Mouse (Mus musculus) neural tube, embryonic 14.5 days (tissue): ENCODE data around the gene Rfx2. TPM values are rescaled to one million over a fixed set of nuclear protein-coding genes. Genes with fewer than 3 reads are reported as not detected.

ENCODE experiments used
- ATAC-seq: fragments of 200-750 bp; cut with Nextera tagmentation; 2 replicates; pipeline ENCODE4 v1.8.0; 2017; ENCODE audit warnings: low read depth, mild to moderate bottlenecking, moderate TSS enrichment, moderate library complexity
- H3K27ac ChIP-seq: fragments of 300-500 bp; sonication (generic); 2 replicates; pipeline ENCODE4 v1.5.1; 2014; ENCODE audit warnings: low read depth, mild to moderate bottlenecking, control low read depth, low read length, moderate library complexity, mixed read lengths
- H3K27me3 ChIP-seq: fragments of 300-500 bp; sonication (generic); 2 replicates; pipeline ENCODE4 v1.6.1; 2014; ENCODE audit warnings: low read length; ENCODE audit not compliant: control insufficient read depth, insufficient read depth
- H3K36me3 ChIP-seq: fragments of 300-500 bp; sonication (generic); 2 replicates; pipeline ENCODE4 v1.6.1; 2014; ENCODE audit warnings: low read length, mixed read lengths; ENCODE audit not compliant: control insufficient read depth, insufficient read depth
- H3K4me1 ChIP-seq: fragments of 300-500 bp; sonication (generic); 2 replicates; pipeline ENCODE4 v1.6.1; 2014; ENCODE audit warnings: low read length; ENCODE audit not compliant: control insufficient read depth, insufficient read depth
- H3K4me2 ChIP-seq: fragments of 300-500 bp; sonication (generic); 2 replicates; pipeline ENCODE4 v1.6.1; 2014; ENCODE audit warnings: mild to moderate bottlenecking, low read depth, low read length, control low read depth
- H3K4me3 ChIP-seq: fragments of 300-500 bp; sonication (generic); 2 replicates; pipeline ENCODE4 v1.5.1; 2014; ENCODE audit warnings: low read depth, low read length, control low read depth, mixed read lengths
- H3K9ac ChIP-seq: fragments of 300-500 bp; sonication (generic); replicated peaks from 2 replicates; pipeline ENCODE4 v1.6.1; 2014; ENCODE audit warnings: low read depth, mild to moderate bottlenecking, control low read depth, low read length, mixed read lengths
- H3K9me3 ChIP-seq: fragments of 300-500 bp; sonication (generic); 2 replicates; pipeline ENCODE4 v1.6.1; 2016; ENCODE audit warnings: low read length; ENCODE audit not compliant: control insufficient read depth
- WGBS: fragments of 180-500 bp; shearing (Covaris S2); extraction: QIAGEN DNeasy Blood & Tissue Kit; methylation state at CpG from one replicate; pipeline ENCODE4 v1.1.7; 2014; 5-methylcytosine and 5-hydroxymethylcytosine counted together
- polyA plus RNA-seq: library from polyadenylated mRNA; unstranded; fragments of >200 nt; fragmentation: Nextera tagmentation; extraction: Ambion mirVana; gene quantifications from 2 replicates; pipeline ENCODE4 v1.2.1, GENCODE M21; 2014

The Rfx2 gene
- polyA plus RNA-seq, 1 experiment from 2014 or later: 4.6 TPM

DNA sequence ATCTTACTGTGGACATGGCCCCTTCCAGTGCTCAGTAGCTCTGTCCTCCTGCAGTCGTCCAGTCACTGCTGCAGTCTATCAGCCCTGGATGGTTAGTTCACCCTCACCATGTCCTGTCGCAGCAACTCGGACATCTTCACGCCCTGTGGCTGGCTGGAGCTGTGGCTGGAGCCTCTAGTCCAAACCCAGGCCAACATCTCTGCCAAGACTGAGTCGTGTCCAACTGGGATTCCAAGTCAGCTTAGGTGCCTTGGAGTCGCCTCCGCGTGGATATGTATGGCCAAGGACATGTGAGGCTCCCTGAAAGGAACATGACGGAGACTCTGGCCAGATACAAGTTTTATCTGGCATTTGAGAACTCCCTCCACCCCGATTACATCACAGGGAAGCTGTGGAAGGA is 92.6 kb downstream of the Rfx2 start:
- no peak for ATAC-seq
- no peaks in the 10 kb centered on the region for H3K36me3 ChIP-seq
- H3K4me2 ChIP-seq: no peak overlapping the region
- H3K4me1 ChIP-seq: no peaks in the 10 kb centered on the region
- WGBS: 84% methylated on average over 10 of the region's 10 CpGs
- H3K9ac ChIP-seq: no peak overlapping the region
- H3K27me3 ChIP-seq: no peaks in the 10 kb centered on the region
- no peak overlapping the region for H3K4me3 ChIP-seq
- H3K9me3 ChIP-seq: no peaks in the 10 kb centered on the region
- no peak overlapping the region for H3K27ac ChIP-seq

DNA sequence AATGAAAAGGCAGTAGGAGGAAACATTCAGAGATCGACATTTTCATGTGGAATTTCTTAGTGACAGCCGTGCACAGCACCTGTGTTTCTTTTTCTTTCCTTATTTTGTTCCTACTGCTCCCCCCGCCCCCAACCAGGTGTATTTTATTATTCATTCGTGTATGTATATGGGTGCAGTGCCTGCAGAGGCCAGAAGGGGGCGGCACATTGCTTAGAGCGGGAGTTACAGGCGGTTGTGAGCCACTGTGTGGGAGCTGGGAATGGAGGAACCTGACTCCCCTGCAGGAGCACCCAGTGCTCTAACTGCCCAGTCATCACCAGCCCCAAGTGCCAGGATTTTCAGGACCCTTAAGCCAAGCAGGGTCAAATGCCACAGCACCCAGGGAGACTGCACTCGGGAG is 94.3 kb downstream of the Rfx2 start:
- no peak for ATAC-seq
- Histone ChIP-seq H3K9me3 (no peaks in the 10 kb centered on the region), H3K4me2 (no peak overlapping the region), H3K9ac (no peak overlapping the region), H3K4me1 (no peaks in the 10 kb centered on the region), H3K27ac (no peak overlapping the region), H3K36me3 (no peaks in the 10 kb centered on the region), H3K4me3 (no peak overlapping the region), H3K27me3 (no peaks in the 10 kb centered on the region)
- 48% methylated on average over 8 of the region's 8 CpGs for WGBS

DNA sequence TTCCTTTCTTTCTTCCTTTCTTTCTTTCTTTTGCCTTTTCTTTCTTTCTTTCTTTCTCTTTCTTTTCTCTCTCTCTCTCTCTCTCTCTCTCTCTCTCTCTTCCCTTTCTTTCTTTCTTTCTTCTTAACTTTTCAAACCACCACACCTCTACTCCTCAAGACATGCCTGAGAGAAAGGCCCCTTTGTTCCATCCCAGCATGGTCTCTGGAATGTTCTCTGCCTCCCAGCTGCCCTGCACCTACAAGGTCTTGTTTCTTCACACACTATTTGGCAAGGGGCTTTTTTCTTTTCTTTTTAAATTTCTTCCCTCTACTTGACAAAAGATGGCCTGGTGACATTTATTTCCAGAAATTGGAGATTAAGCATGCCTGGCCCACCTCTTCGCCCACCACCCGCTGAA is 101.2 kb downstream of the Rfx2 start:
- 58% methylated on average over 2 of the region's 2 CpGs for WGBS

DNA sequence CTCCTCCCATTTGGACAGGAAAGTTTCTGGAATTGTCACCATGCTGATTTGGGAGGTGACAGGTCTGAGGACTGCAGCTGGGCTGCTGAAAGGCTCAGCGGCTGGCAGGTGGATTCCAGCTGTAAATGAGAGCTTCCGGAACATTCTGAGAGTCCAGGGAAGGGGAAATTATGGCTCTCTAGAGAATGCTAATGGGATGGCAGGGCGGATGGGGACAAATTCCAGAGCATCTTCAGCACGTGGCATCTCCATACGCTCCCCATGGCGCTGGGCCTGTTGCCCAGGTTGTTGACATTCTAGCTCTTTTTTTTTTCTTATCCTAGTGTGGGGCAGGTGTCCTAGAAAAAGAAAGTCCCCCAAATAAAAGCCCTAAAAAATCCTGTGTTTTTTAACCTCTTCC is 101.7 kb downstream of the Rfx2 start:
- 28% methylated on average over 6 of the region's 6 CpGs for WGBS
- H3K4me1 ChIP-seq: no peaks in the 10 kb centered on the region
- H3K27me3 ChIP-seq: no peaks in the 10 kb centered on the region
- ATAC-seq: no peak
- H3K9me3 ChIP-seq: no peaks in the 10 kb centered on the region
- no peak overlapping the region for H3K4me3 ChIP-seq
- H3K36me3 ChIP-seq: no peaks in the 10 kb centered on the region; the same call in 1 of the 2 replicates
- no peak overlapping the region for H3K4me2 ChIP-seq
- no peak overlapping the region for H3K27ac ChIP-seq
- no peak overlapping the region for H3K9ac ChIP-seq

More for the DNA sequence above, 101.2 kb downstream of the Rfx2 start:
- ATAC-seq: no peak
- H3K4me3 ChIP-seq: no peak overlapping the region
- H3K27ac ChIP-seq: no peak overlapping the region
- H3K9ac ChIP-seq: no peak overlapping the region
- no peaks in the 10 kb centered on the region; the same call in 1 of the 2 replicates for H3K36me3 ChIP-seq
- no peaks in the 10 kb centered on the region for H3K4me1 ChIP-seq
- no peaks in the 10 kb centered on the region for H3K27me3 ChIP-seq
- no peak overlapping the region for H3K4me2 ChIP-seq
- H3K9me3 ChIP-seq: no peaks in the 10 kb centered on the region

DNA sequence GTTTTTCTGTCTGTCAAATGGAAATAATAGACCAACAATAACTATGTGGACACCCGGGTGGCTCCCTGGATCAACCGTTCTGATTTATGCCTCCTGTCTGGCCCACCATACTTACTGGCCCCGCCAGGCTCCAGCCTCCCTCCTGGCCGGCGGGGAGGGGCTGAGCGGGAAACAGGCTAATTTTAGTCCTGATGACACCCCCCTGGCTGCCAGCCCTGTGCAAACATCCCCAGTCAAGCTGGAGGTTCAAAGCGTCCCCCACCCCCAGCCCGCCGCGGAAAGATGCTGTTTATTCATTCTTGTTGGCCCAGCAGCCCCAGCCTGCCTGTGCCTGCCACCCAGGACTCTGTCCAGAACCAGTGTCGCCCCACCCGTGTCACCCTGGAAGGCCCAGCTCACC is 102.7 kb downstream of the Rfx2 start:
- no peak overlapping the region for H3K27ac ChIP-seq
- no peak overlapping the region for H3K4me3 ChIP-seq
- 29% methylated on average over 12 of the region's 12 CpGs for WGBS
- H3K4me1 ChIP-seq: no peaks in the 10 kb centered on the region
- H3K4me2 ChIP-seq: no peak overlapping the region
- peaks cover 1% of the 10 kb centered on the region; the same call in 1 of the 2 replicates for H3K36me3 ChIP-seq
- H3K9ac ChIP-seq: no peak overlapping the region
- H3K27me3 ChIP-seq: no peaks in the 10 kb centered on the region
- no peak for ATAC-seq
- no peaks in the 10 kb centered on the region for H3K9me3 ChIP-seq

DNA sequence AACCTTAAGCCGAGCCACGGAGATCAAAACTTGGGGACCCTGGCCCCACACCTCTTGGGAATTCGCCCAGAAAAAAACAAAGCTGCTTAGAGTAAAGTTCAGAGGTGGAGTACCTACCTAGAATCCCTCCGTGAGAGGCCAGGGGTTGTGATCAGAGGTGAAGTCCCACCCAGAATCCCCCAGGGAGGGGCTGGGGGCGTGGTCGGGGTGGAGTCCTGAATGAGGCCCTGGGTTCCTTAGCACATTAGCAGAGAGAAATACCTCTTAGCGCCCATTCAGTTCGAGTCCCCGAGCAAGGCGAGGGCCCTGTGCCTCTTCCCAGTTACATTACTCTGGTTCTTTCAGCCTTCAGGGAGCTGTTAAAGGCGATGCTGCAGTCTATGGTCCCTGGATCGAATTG is 103.2 kb downstream of the Rfx2 start:
- ATAC-seq: no peak
- Histone ChIP-seq H3K27me3 (no peaks in the 10 kb centered on the region), H3K4me1 (no peaks in the 10 kb centered on the region), H3K9me3 (no peaks in the 10 kb centered on the region), H3K4me2 (no peak overlapping the region), H3K4me3 (no peak overlapping the region), H3K36me3 (peaks cover 6% of the 10 kb centered on the region; the same call in 1 of the 2 replicates), H3K27ac (no peak overlapping the region), H3K9ac (no peak overlapping the region)
- 10% methylated on average over 12 of the region's 12 CpGs for WGBS

DNA sequence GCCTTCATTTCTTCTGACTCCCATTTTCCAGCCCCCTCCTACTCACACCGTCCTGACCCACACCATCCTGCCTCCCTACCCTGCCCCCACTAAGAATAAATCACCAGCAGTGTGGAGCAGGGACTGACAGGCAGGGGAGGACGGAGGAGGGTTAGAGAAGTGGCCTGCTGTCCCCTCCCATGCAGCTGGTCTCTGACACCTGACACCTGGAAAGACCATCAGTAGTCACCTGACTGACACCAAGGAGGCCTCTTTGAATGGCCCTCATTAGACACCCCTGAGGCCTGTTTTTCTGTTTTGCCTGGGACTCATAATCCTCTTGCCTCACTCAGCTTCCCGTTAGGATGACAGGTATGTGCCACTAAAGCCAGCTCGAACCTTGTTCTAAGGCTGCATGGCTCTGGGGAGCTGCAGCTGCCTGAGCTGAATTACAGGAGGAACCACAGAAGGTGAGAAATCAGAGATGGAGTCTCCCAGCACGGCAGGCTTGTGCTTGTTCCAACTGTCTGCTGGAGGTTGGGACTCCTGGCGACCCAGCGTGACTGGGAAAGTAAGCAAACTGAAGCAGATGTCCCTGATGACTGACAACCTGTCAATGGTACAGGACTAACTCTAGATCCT is 103.7 kb downstream of the Rfx2 start:
- no peak for ATAC-seq
- WGBS: 13% methylated on average over 7 of the region's 7 CpGs
- H3K9ac ChIP-seq: no peak overlapping the region
- no peaks in the 10 kb centered on the region for H3K4me1 ChIP-seq
- H3K36me3 ChIP-seq: peaks cover 9% of the 10 kb centered on the region
- H3K4me2 ChIP-seq: no peak overlapping the region
- no peaks in the 10 kb centered on the region for H3K27me3 ChIP-seq
- no peak overlapping the region for H3K27ac ChIP-seq
- no peak overlapping the region for H3K4me3 ChIP-seq
- H3K9me3 ChIP-seq: no peaks in the 10 kb centered on the region

Other genes starting within 250 kb of the Rfx2 start
- 56.2 and 58.4 TPM in 2 replicates for gene Safb2, start 246.4 kb downstream of the Rfx2 start, polyA plus RNA-seq
- 80.9 and 84.8 TPM in 2 replicates for gene Safb, start 246.2 kb downstream of the Rfx2 start, polyA plus RNA-seq
- 177 and 190 TPM in 2 replicates for gene 2410015M20Rik, start 221.2 kb downstream of the Rfx2 start, polyA plus RNA-seq
- gene Rpl36, start 217.6 kb downstream of the Rfx2 start, polyA plus RNA-seq: 1,033 and 1,098 TPM in 2 replicates
- 40.7 and 45.6 TPM in 2 replicates for gene Lonp1, start 204.1 kb downstream of the Rfx2 start, polyA plus RNA-seq
- gene Catsperd, start 202.9 kb downstream of the Rfx2 start, polyA plus RNA-seq: 2.6 and 3.7 TPM in 2 replicates
- 93.6 and 95.9 TPM in 2 replicates for gene Ranbp3, start 157.7 kb downstream of the Rfx2 start, polyA plus RNA-seq
- gene Ndufa11, start 113.2 kb downstream of the Rfx2 start, polyA plus RNA-seq: 570 and 693 TPM in 2 replicates
- gene Vmac, start 113.0 kb downstream of the Rfx2 start, polyA plus RNA-seq: 16.9 and 19.4 TPM in 2 replicates
- 1.9 and 2.9 TPM in 2 replicates for gene Nrtn, start 73.5 kb downstream of the Rfx2 start, polyA plus RNA-seq
- gene Dus3l, start 66.3 kb downstream of the Rfx2 start, polyA plus RNA-seq: 79.0 and 81.0 TPM in 2 replicates
- gene Prr22, start 60.8 kb downstream of the Rfx2 start, polyA plus RNA-seq: 0.53 and 0.70 TPM in 2 replicates
- gene Acsbg2, start 43.4 kb upstream of the Rfx2 start, polyA plus RNA-seq: not detected in 2 replicates
- 0.50 and 0.56 TPM in 2 replicates for gene 1700061G19Rik, start 44.5 kb upstream of the Rfx2 start, polyA plus RNA-seq
- 38.5 and 44.7 TPM in 2 replicates for gene Mllt1, start 104.4 kb upstream of the Rfx2 start, polyA plus RNA-seq
- gene Acer1, start 151.1 kb upstream of the Rfx2 start, polyA plus RNA-seq: not detected in 2 replicates
- 167 and 195 TPM in 2 replicates for gene Clpp, start 159.3 kb upstream of the Rfx2 start, polyA plus RNA-seq
- 48.6 and 60.2 TPM in 2 replicates for gene Alkbh7, start 166.3 kb upstream of the Rfx2 start, polyA plus RNA-seq
- gene Pspn, start 169.0 kb upstream of the Rfx2 start, polyA plus RNA-seq: not detected in 2 replicates
- gene Gtf2f1, start 180.3 kb upstream of the Rfx2 start, polyA plus RNA-seq: 65.7 and 69.6 TPM in 2 replicates
- gene Gm17949, start 180.5 kb upstream of the Rfx2 start, polyA plus RNA-seq: 0.37 and 0.63 TPM in 2 replicates
- 32.1 and 36.8 TPM in 2 replicates for gene Khsrp, start 200.5 kb upstream of the Rfx2 start, polyA plus RNA-seq
- not detected in 2 replicates for gene Slc25a41, start 210.6 kb upstream of the Rfx2 start, polyA plus RNA-seq
- gene Crb3, start 228.1 kb upstream of the Rfx2 start, polyA plus RNA-seq: 1.1 and 1.2 TPM in 2 replicates
- gene Slc25a23, start 228.8 kb upstream of the Rfx2 start, polyA plus RNA-seq: 37.2 and 48.9 TPM in 2 replicates
- gene Dennd1c, start 247.5 kb upstream of the Rfx2 start, polyA plus RNA-seq: 3.2 and 4.3 TPM in 2 replicates